Mouse (Mus musculus): Measurements from ENCODE around the gene Lrrn4. TPM values are rescaled to one million over a fixed set of nuclear protein-coding genes. Genes with fewer than 3 reads are reported as not detected.

Lrrn4 gene
- polyA plus RNA-seq, 1 experiment = 2.0 TPM

GRCm38 (mm10) chr2:132873657-132874326, 6.9 kb downstream of the Lrrn4 start:
- H3K27me3 ChIP-seq (ENCODE audit: control insufficient read depth, insufficient read depth, low read length) = no peaks in the 10 kb centered on the region
- 49% methylated on average over 10 of the region's 10 CpGs for WGBS
- H3K4me1 ChIP-seq (ENCODE audit: control insufficient read depth, insufficient read depth, insufficient read length) = no peaks in the 10 kb centered on the region; the same call in 1 of the 2 replicates
- H3K4me3 ChIP-seq (ENCODE audit: extremely low read depth, insufficient read depth, insufficient read length) = no peak overlapping the region
- DNase-seq (ENCODE audit: low read depth in 1 of 2, low spot score in 2 of 2) = no peak
- no peak overlapping the region for H3K27ac ChIP-seq (ENCODE audit: insufficient read depth, low read length)
- TF ChIP-seq POLR2A (IDR thresholded peaks at IDR 0.05; ENCODE audit: low read depth, low read length) (no peak), CTCF (IDR thresholded peaks at IDR 0.05; ENCODE audit: extremely low read depth, insufficient read depth, insufficient read length, insufficient replicate concordance) (no peak)
- no peaks in the 10 kb centered on the region for H3K36me3 ChIP-seq (ENCODE audit: control insufficient read depth, insufficient read depth, low read length)

GRCm38 (mm10) chr2:132871663-132872062, 9.0 kb downstream of the Lrrn4 start:
- no peak for DNase-seq (ENCODE audit: low read depth in 1 of 2, low spot score in 2 of 2)
- WGBS = 86% methylated on average over 3 of the region's 3 CpGs
- H3K27me3 ChIP-seq (ENCODE audit: control insufficient read depth, insufficient read depth, low read length) = no peaks in the 10 kb centered on the region
- H3K4me1 ChIP-seq (ENCODE audit: control insufficient read depth, insufficient read depth, insufficient read length) = no peaks in the 10 kb centered on the region; the same call in 1 of the 2 replicates
- no peak overlapping the region for H3K4me3 ChIP-seq (ENCODE audit: extremely low read depth, insufficient read depth, insufficient read length)
- no peak for TF ChIP-seq CTCF (IDR thresholded peaks at IDR 0.05; ENCODE audit: extremely low read depth, insufficient read depth, insufficient read length, insufficient replicate concordance)
- H3K27ac ChIP-seq (ENCODE audit: insufficient read depth, low read length) = no peak overlapping the region
- H3K36me3 ChIP-seq (ENCODE audit: control insufficient read depth, insufficient read depth, low read length) = peaks cover 3% of the 10 kb centered on the region; the same call in 1 of the 2 replicates

GRCm38 (mm10) chr2:132870286-132870685, 10.4 kb downstream of the Lrrn4 start:
- no peaks in the 10 kb centered on the region; the same call in 1 of the 2 replicates for H3K4me1 ChIP-seq (ENCODE audit: control insufficient read depth, insufficient read depth, insufficient read length)
- WGBS = 86% methylated on average over 4 of the region's 4 CpGs
- H3K27ac ChIP-seq (ENCODE audit: insufficient read depth, low read length) = no peak overlapping the region
- H3K36me3 ChIP-seq (ENCODE audit: control insufficient read depth, insufficient read depth, low read length) = peaks cover 5% of the 10 kb centered on the region; the same call in 1 of the 2 replicates
- TF ChIP-seq CTCF (IDR thresholded peaks at IDR 0.05; ENCODE audit: extremely low read depth, insufficient read depth, insufficient read length, insufficient replicate concordance) = no peak
- no peak for TF ChIP-seq POLR2A (IDR thresholded peaks at IDR 0.05; ENCODE audit: low read depth, low read length)
- no peaks in the 10 kb centered on the region for H3K27me3 ChIP-seq (ENCODE audit: control insufficient read depth, insufficient read depth, low read length)
- no peak overlapping the region for H3K4me3 ChIP-seq (ENCODE audit: extremely low read depth, insufficient read depth, insufficient read length)
- no peak for DNase-seq (ENCODE audit: low read depth in 1 of 2, low spot score in 2 of 2)

- peaks cover 8% of the 10 kb centered on the region; the same call in 1 of the 2 replicates for H3K36me3 ChIP-seq (ENCODE audit: control insufficient read depth, insufficient read depth, low read length)
- WGBS = 87% methylated on average over 5 of the region's 5 CpGs
- no peaks in the 10 kb centered on the region for H3K27me3 ChIP-seq (ENCODE audit: control insufficient read depth, insufficient read depth, low read length)
- no peak overlapping the region for H3K27ac ChIP-seq (ENCODE audit: insufficient read depth, low read length)
- no peaks in the 10 kb centered on the region; the same call in 1 of the 2 replicates for H3K4me1 ChIP-seq (ENCODE audit: control insufficient read depth, insufficient read depth, insufficient read length)
- H3K4me3 ChIP-seq (ENCODE audit: extremely low read depth, insufficient read depth, insufficient read length) = no peak overlapping the region
- no peak for TF ChIP-seq POLR2A (IDR thresholded peaks at IDR 0.05; ENCODE audit: low read depth, low read length)
- TF ChIP-seq CTCF (IDR thresholded peaks at IDR 0.05; ENCODE audit: extremely low read depth, insufficient read depth, insufficient read length, insufficient replicate concordance) = no peak
- DNase-seq (ENCODE audit: low read depth in 1 of 2, low spot score in 2 of 2) = no peak
These were observed 11.0 kb downstream of the Lrrn4 start for GRCm38 (mm10) chr2:132869682-132870081.

GRCm38 (mm10) chr2:132867521-132867920, 13.2 kb downstream of the Lrrn4 start:
- Histone ChIP-seq H3K27me3 (ENCODE audit: control insufficient read depth, insufficient read depth, low read length) (no peaks in the 10 kb centered on the region), H3K27ac (ENCODE audit: insufficient read depth, low read length) (no peak overlapping the region), H3K4me1 (ENCODE audit: control insufficient read depth, insufficient read depth, insufficient read length) (no peaks in the 10 kb centered on the region), H3K4me3 (ENCODE audit: extremely low read depth, insufficient read depth, insufficient read length) (no peak overlapping the region), H3K36me3 (ENCODE audit: control insufficient read depth, insufficient read depth, low read length) (peaks cover 12% of the 10 kb centered on the region)
- no peak for TF ChIP-seq CTCF (IDR thresholded peaks at IDR 0.05; ENCODE audit: extremely low read depth, insufficient read depth, insufficient read length, insufficient replicate concordance)
- no peak for TF ChIP-seq POLR2A (IDR thresholded peaks at IDR 0.05; ENCODE audit: low read depth, low read length)
- 60% methylated on average over 5 of the region's 5 CpGs for WGBS
- no peak for DNase-seq (ENCODE audit: low read depth in 1 of 2, low spot score in 2 of 2)

GRCm38 (mm10) chr2:132863325-132863724, 17.4 kb downstream of the Lrrn4 start:
- TF ChIP-seq POLR2A (IDR thresholded peaks at IDR 0.05; ENCODE audit: low read depth, low read length) (no peak), CTCF (IDR thresholded peaks at IDR 0.05; ENCODE audit: extremely low read depth, insufficient read depth, insufficient read length, insufficient replicate concordance) (no peak)
- H3K27ac ChIP-seq (ENCODE audit: insufficient read depth, low read length) = no peak overlapping the region
- 97% methylated on average over 2 of the region's 2 CpGs for WGBS
- peaks cover 15% of the 10 kb centered on the region for H3K36me3 ChIP-seq (ENCODE audit: control insufficient read depth, insufficient read depth, low read length)
- H3K4me3 ChIP-seq (ENCODE audit: extremely low read depth, insufficient read depth, insufficient read length) = no peak overlapping the region
- DNase-seq (ENCODE audit: low read depth in 1 of 2, low spot score in 2 of 2) = no peak
- H3K4me1 ChIP-seq (ENCODE audit: control insufficient read depth, insufficient read depth, insufficient read length) = no peaks in the 10 kb centered on the region
- no peaks in the 10 kb centered on the region for H3K27me3 ChIP-seq (ENCODE audit: control insufficient read depth, insufficient read depth, low read length)

GRCm38 (mm10) chr2:132861456-132861855, 19.2 kb downstream of the Lrrn4 start:
- peaks cover 12% of the 10 kb centered on the region for H3K36me3 ChIP-seq (ENCODE audit: control insufficient read depth, insufficient read depth, low read length)
- no peaks in the 10 kb centered on the region for H3K4me1 ChIP-seq (ENCODE audit: control insufficient read depth, insufficient read depth, insufficient read length)
- H3K27me3 ChIP-seq (ENCODE audit: control insufficient read depth, insufficient read depth, low read length) = no peaks in the 10 kb centered on the region
- no peak overlapping the region for H3K27ac ChIP-seq (ENCODE audit: insufficient read depth, low read length)
- no peak overlapping the region for H3K4me3 ChIP-seq (ENCODE audit: extremely low read depth, insufficient read depth, insufficient read length)
- 90% methylated on average over 2 of the region's 2 CpGs for WGBS
- no peak for TF ChIP-seq POLR2A (IDR thresholded peaks at IDR 0.05; ENCODE audit: low read depth, low read length)
- TF ChIP-seq CTCF (IDR thresholded peaks at IDR 0.05; ENCODE audit: extremely low read depth, insufficient read depth, insufficient read length, insufficient replicate concordance) = no peak
- DNase-seq (ENCODE audit: low read depth in 1 of 2, low spot score in 2 of 2) = no peak
